ENCODE assay signal across 8 mouse cellular contexts in genomic region chr7:16399098-16399819, GRCm38 (mm10). TPM values are rescaled to one million over a fixed set of nuclear protein-coding genes. Genes with fewer than 3 reads are reported as not detected.
A peak's percentile ranks its signal among the peaks of the same experiment; 100 is the strongest.
DNase-seq lines count a peak whose midpoint lies in the region; ATAC-seq and TF ChIP-seq lines count a peak whose summit lies in the region.

No protein-coding gene starts in this region.

- peaks cover 12 to 18% of the 10 kb centered on the region in 2 experiments for H3K4me1 ChIP-seq in heart, embryonic 14.5 days (ENCODE audit: control insufficient read depth in 2 of 2, insufficient read depth in 2 of 2, low read length in 2 of 2)
- peaks cover 15 to 16% of the 10 kb centered on the region in 2 experiments for H3K4me1 ChIP-seq in liver, embryonic 14.5 days (replicated peaks; ENCODE audit: control insufficient read depth in 2 of 2, insufficient read depth in 2 of 2, low read length in 1 of 2)
- H3K4me1 ChIP-seq in stomach, embryonic 15.5 days: peaks cover under 1% of the 10 kb centered on the region

- TF ChIP-seq EP300 in liver, embryonic 14.5 days (IDR thresholded peaks at IDR 0.05; ENCODE audit: low read depth): peak; percentile 23; the same call in 1 of the 2 replicates

- ATAC-seq in heart, embryonic 14.5 days (ENCODE audit: insufficient number of reproducible peaks, insufficient read depth, low FRiP score, low read depth): peak; percentile 66; the same call in 1 of the 2 replicates
- ATAC-seq in liver, embryonic 14.5 days (ENCODE audit: insufficient read depth): peak; percentile 69
- peak; percentile 82 for ATAC-seq in stomach, embryonic 15.5 days (ENCODE audit: insufficient read depth, low FRiP score, low read depth)

- H3K9ac ChIP-seq in heart, embryonic 14.5 days (ENCODE audit: low read length): peak overlapping the region; percentile 97
- peak overlapping the region; percentile 100 for H3K9ac ChIP-seq in liver, embryonic 14.5 days (replicated peaks)
- peak overlapping the region; percentile 38 for H3K9ac ChIP-seq in stomach, embryonic 15.5 days

- H3K27ac ChIP-seq in heart, embryonic 14.5 days (replicated peaks in 1 of 2; ENCODE audit: control insufficient read depth in 1 of 2, insufficient read depth in 1 of 2, low read depth in 2 of 2, low read length in 2 of 2): peak overlapping the region; percentile 97 to 100
- H3K27ac ChIP-seq in liver, embryonic 14.5 days: peak overlapping the region; percentile 100
- H3K27ac ChIP-seq in stomach, embryonic 15.5 days: peak overlapping the region; percentile 100

- H3K4me3 ChIP-seq in heart, embryonic 14.5 days (ENCODE audit: control insufficient read depth in 1 of 2, insufficient read depth in 1 of 2, low read depth in 1 of 2, low read length in 2 of 2): peak overlapping the region; percentile 56 to 69
- peak overlapping the region; percentile 74 to 98 for H3K4me3 ChIP-seq in liver, embryonic 14.5 days (ENCODE audit: insufficient read depth in 1 of 2, low read depth in 2 of 2, low read length in 2 of 2)
- peak overlapping the region; percentile 94 for H3K4me3 ChIP-seq in stomach, embryonic 15.5 days (replicated peaks)

- H3K4me2 ChIP-seq in heart, embryonic 14.5 days (ENCODE audit: low read length): peak overlapping the region; percentile 87
- H3K4me2 ChIP-seq in liver, embryonic 14.5 days (ENCODE audit: low read depth): peak overlapping the region; percentile 98
- H3K4me2 ChIP-seq in stomach, embryonic 15.5 days: peak overlapping the region; percentile 76

- no peaks in the 10 kb centered on the region for H3K9me3 ChIP-seq in heart, embryonic 14.5 days (ENCODE audit: control insufficient read depth, low read length)
- no peaks in the 10 kb centered on the region for H3K9me3 ChIP-seq in liver, embryonic 14.5 days (ENCODE audit: control insufficient read depth, low read length)
- no peaks in the 10 kb centered on the region for H3K9me3 ChIP-seq in stomach, embryonic 15.5 days

- peak; percentile 92 for DNase-seq in CD4-positive helper T cell, adult 2 months (ENCODE audit: low read depth, low spot score)
- peak; percentile 92 for DNase-seq in c-Kit-negative CD71-positive TER-119-positive erythroid progenitor cells, embryonic 14.5 days (ENCODE audit: low read depth, low spot score)
- DNase-seq in fibroblast of lung, adult 2 months (ENCODE audit: low read depth): peak; percentile 86
- peak; percentile 95 for DNase-seq in kidney, postnatal 10 days
- peak; percentile 87 to 94 (median 87) for DNase-seq in liver, embryonic 14.5 days (ENCODE audit: low read depth in 3 of 3, low spot score in 3 of 3)
- DNase-seq in neural tube, embryonic 10.5 days (ENCODE audit: extremely low spot score, low spot score): peak; percentile 94

- TF ChIP-seq CTCF in liver, embryonic 14.5 days (IDR thresholded peaks at IDR 0.05; ENCODE audit: low read depth): no peak

- H3K27me3 ChIP-seq in heart, embryonic 14.5 days (ENCODE audit: control insufficient read depth, insufficient read depth, low read length): no peaks in the 10 kb centered on the region
- H3K27me3 ChIP-seq in liver, embryonic 14.5 days (ENCODE audit: control insufficient read depth, insufficient read depth, low read length): no peaks in the 10 kb centered on the region
- no peaks in the 10 kb centered on the region for H3K27me3 ChIP-seq in stomach, embryonic 15.5 days (replicated peaks)

- under 1% methylated on average over 31 of the region's 31 CpGs for WGBS in heart, embryonic 14.5 days
- under 1% methylated on average over 31 of the region's 31 CpGs for whole genome bisulfite sequencing in liver, embryonic 14.5 days (ENCODE audit: insufficient replicate concordance)
- under 1% methylated on average over 31 of the region's 31 CpGs for WGBS in stomach, embryonic 15.5 days

- peaks cover 4% of the 10 kb centered on the region; the same call in 1 of the 2 replicates for H3K36me3 ChIP-seq in heart, embryonic 14.5 days (ENCODE audit: control insufficient read depth, insufficient read depth, low read length)
- peaks cover 10% of the 10 kb centered on the region for H3K36me3 ChIP-seq in liver, embryonic 14.5 days (replicated peaks; ENCODE audit: control insufficient read depth, insufficient read depth, low read depth)
- no peaks in the 10 kb centered on the region for H3K36me3 ChIP-seq in stomach, embryonic 15.5 days

RNA-seq across cellular contexts. Expression of gene Zc3h4, which starts 1.5 kb away (rescaled TPM):
- 8.6 and 10.6 TPM in 2 replicates for polyA plus RNA-seq in heart, embryonic 14.5 days (2014; fragmentation: Nextera tagmentation; extraction: Ambion mirVana)
- polyA plus RNA-seq in liver, embryonic 14.5 days (2012; rRNA removed): 13.7 and 15.2 TPM in 2 replicates
- polyA plus RNA-seq in liver, embryonic 14.5 days (2014; fragmentation: Nextera tagmentation; extraction: Ambion mirVana): 6.0 TPM in 2 replicates
- 16.8 and 17.4 TPM in 2 replicates for polyA plus RNA-seq in stomach, embryonic 15.5 days (2015; fragmentation: Nextera tagmentation; extraction: Ambion mirVana)

RNA-seq across cellular contexts. Expression of gene Sae1, which starts 11.7 kb away (rescaled TPM):
- polyA plus RNA-seq in heart, embryonic 14.5 days (2014; fragmentation: Nextera tagmentation; extraction: Ambion mirVana): 179 and 183 TPM in 2 replicates
- polyA plus RNA-seq in liver, embryonic 14.5 days (2012; rRNA removed): 35.0 and 55.6 TPM in 2 replicates
- polyA plus RNA-seq in liver, embryonic 14.5 days (2014; fragmentation: Nextera tagmentation; extraction: Ambion mirVana): 89.3 and 95.5 TPM in 2 replicates
- polyA plus RNA-seq in stomach, embryonic 15.5 days (2015; fragmentation: Nextera tagmentation; extraction: Ambion mirVana): 272 and 284 TPM in 2 replicates

RNA-seq across cellular contexts. Expression of gene Tmem160, which starts 53.3 kb away (rescaled TPM):
- 87.5 and 96.7 TPM in 2 replicates for polyA plus RNA-seq in heart, embryonic 14.5 days (2014; fragmentation: Nextera tagmentation; extraction: Ambion mirVana)
- 21.5 and 23.6 TPM in 2 replicates for polyA plus RNA-seq in liver, embryonic 14.5 days (2012; rRNA removed)
- polyA plus RNA-seq in liver, embryonic 14.5 days (2014; fragmentation: Nextera tagmentation; extraction: Ambion mirVana): 34.5 and 36.9 TPM in 2 replicates
- 48.5 and 57.0 TPM in 2 replicates for polyA plus RNA-seq in stomach, embryonic 15.5 days (2015; fragmentation: Nextera tagmentation; extraction: Ambion mirVana)

Comparison
In these comparisons a context has a peak if more than half of its experiments do, and no peak if none do; other contexts are left out.
1. Peak in every context shown above with its lines: DNase-seq, ATAC-seq, H3K4me3 ChIP-seq and H3K27ac ChIP-seq.
2. H3K9ac ChIP-seq: peak in every context shown above with its lines; median percentile 100 in liver, embryonic 14.5 days; 97 in heart, embryonic 14.5 days; 38 in stomach, embryonic 15.5 days.